Mouse (Mus musculus) adrenal gland, postnatal 36 days (tissue): ENCODE data around the gene Hnrnph3. TPM values are rescaled to one million over a fixed set of nuclear protein-coding genes. Genes with fewer than 3 reads are reported as not detected.
"Not testable (repeated sequence)": the region's sequence is repeated elsewhere in the genome, so short reads cannot be mapped to it uniquely, and the experiment has no call there.

Experiments used
- DNase-seq, 2 experiments: peaks; one replicate each; pipeline ENCODE4 v3.0.0; 2021; ENCODE audit warnings: mixed read lengths in 1 of 2
- long read RNA-seq, 2 experiments: library from polyadenylated mRNA; stranded (forward); transcript quantifications; one replicate each; pipeline ENCODE4 v2.0.0; 2021; ENCODE audit warnings: borderline sequencing depth in 2 of 2
- total RNA-seq, 2 experiments: library from RNA; stranded (reverse); gene quantifications; 2 replicates each; pipeline ENCODE4 v1.2.3; 2021

Hnrnph3 gene
- total RNA-seq = 10 to 100 TPM; 39.1 to 54.9 TPM
- long read RNA-seq, experiment 1, transcript Hnrnph3-202 (10 exons, 2,168 nt) = minor isoform, 14 of 74 reads
- long read RNA-seq, experiment 1, transcript Hnrnph3-201 (10 exons, 2,213 nt) = major isoform, 26 of 74 reads
- long read RNA-seq, experiment 1, partial matches to known transcripts = 3 of 74 reads
- long read RNA-seq, experiment 1, other reads (novel, unspliced or antisense) = 24 of 74 reads
- long read RNA-seq, experiment 2, transcript Hnrnph3-201 (10 exons, 2,213 nt) = major isoform, 5 of 27 reads
- long read RNA-seq, experiment 2, partial matches to known transcripts = 1 of 27 reads
- long read RNA-seq, experiment 2, other reads (novel, unspliced or antisense) = 14 of 27 reads

- DNase-seq = peak; percentile 99 to 100
Observed at GRCm38 (mm10) chr10:63023749-63024579, at the start of gene Hnrnph3, which contains the start of gene Pbld2. Hnrnph3 (minus strand) TSS chr10:63024217. Pbld2 (plus strand) TSS chr10:63024315.

GRCm38 (mm10) chr10:63065988-63066387, 42.0 kb upstream of the Hnrnph3 start:
- DNase-seq = peak; percentile 84 to 90

GRCm38 (mm10) chr10:63065561-63065960, 41.5 kb upstream of the Hnrnph3 start:
- DNase-seq = no peak

- DNase-seq = no peak
Observed at GRCm38 (mm10) chr10:63064516-63064915, 40.5 kb upstream of the Hnrnph3 start.

- no peak for DNase-seq
Observed at GRCm38 (mm10) chr10:63063365-63063764, 39.3 kb upstream of the Hnrnph3 start.

- no peak for DNase-seq
Observed at GRCm38 (mm10) chr10:63062696-63063095, 38.7 kb upstream of the Hnrnph3 start.

- no peak for DNase-seq
Observed at GRCm38 (mm10) chr10:63061266-63061665, 37.2 kb upstream of the Hnrnph3 start.

- DNase-seq = peak; percentile 34 to 60
Observed at GRCm38 (mm10) chr10:63060406-63060805, 36.4 kb upstream of the Hnrnph3 start.

GRCm38 (mm10) chr10:63059862-63060261, 35.8 kb upstream of the Hnrnph3 start, which contains the start of gene Pbld1:
Pbld1 (plus strand) TSS chr10:63060162.
- no peak for DNase-seq

- peak; percentile 38 to 73 for DNase-seq
Observed at GRCm38 (mm10) chr10:63056966-63057750, 33.1 kb upstream of the Hnrnph3 start.

- no peak for DNase-seq
Observed at GRCm38 (mm10) chr10:63054586-63054985, 30.6 kb upstream of the Hnrnph3 start.

- DNase-seq = not testable (repeated sequence)
Observed at GRCm38 (mm10) chr10:63054071-63054470, 30.1 kb upstream of the Hnrnph3 start.

GRCm38 (mm10) chr10:63053007-63053406, 29.0 kb upstream of the Hnrnph3 start:
- DNase-seq = no peak

- DNase-seq = no peak
Observed at GRCm38 (mm10) chr10:63052011-63052410, 28.0 kb upstream of the Hnrnph3 start.

GRCm38 (mm10) chr10:63051267-63051666, 27.2 kb upstream of the Hnrnph3 start:
- no peak for DNase-seq

GRCm38 (mm10) chr10:63049106-63049505, 25.1 kb upstream of the Hnrnph3 start:
- no peak for DNase-seq

- no peak for DNase-seq
Observed at GRCm38 (mm10) chr10:63047751-63048150, 23.7 kb upstream of the Hnrnph3 start.

- no peak for DNase-seq
Observed at GRCm38 (mm10) chr10:63043154-63043553, 19.1 kb upstream of the Hnrnph3 start.

- DNase-seq = no peak
Observed at GRCm38 (mm10) chr10:63039867-63040628, 16.0 kb upstream of the Hnrnph3 start.

GRCm38 (mm10) chr10:63038571-63039320, 14.7 kb upstream of the Hnrnph3 start:
- no peak for DNase-seq

GRCm38 (mm10) chr10:63032956-63033355, 8.9 kb upstream of the Hnrnph3 start:
- no peak for DNase-seq
